Mouse (Mus musculus) cerebellum, adult 11-12 months (tissue): ENCODE data around the gene Ctsz.

Source experiments
- DNase-seq: peaks from one replicate; pipeline ENCODE4 v3.0.0; 2022

The Ctsz gene

DNA sequence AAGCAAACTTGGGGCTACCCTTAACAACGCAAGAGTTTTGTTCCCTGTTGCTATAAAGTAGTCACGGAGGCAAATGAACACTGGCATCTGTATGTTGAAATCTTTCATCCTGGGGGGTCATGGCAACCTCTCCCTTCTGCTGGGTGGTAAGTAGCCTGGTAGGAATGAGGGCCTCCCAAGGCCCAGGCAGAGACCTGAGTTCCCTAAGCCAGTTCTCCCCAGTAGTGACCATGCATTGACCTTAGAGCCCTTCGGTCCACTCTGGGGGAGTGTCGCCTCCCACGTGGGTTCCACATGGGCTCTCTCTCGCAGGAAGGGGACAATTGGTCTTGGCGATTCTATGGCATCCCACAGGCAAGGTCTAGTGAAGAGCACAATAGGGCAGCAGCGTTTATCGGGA is 1.1 kb upstream of the Ctsz start:
- no peak for DNase-seq

DNA sequence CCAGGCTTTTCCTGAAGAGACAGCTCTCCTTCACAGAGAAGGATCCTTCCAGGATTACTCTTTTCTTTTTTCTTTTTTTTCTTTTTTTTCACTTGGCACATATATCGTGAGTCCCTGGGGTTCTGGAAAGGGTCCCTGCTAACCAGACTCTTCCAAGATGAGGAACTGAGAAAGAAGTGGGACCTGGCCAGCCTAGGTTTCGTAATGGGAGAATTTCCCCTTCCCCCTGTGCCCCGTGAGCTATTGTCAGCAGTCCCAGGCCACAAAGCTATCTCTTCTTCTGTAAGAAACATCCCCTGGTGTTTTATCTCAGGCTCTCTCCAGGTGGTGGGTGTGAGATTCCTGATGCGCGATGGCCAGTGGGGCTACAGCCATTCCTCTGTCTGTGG is 605 bp upstream of the Ctsz start:
- no peak for DNase-seq

DNA sequence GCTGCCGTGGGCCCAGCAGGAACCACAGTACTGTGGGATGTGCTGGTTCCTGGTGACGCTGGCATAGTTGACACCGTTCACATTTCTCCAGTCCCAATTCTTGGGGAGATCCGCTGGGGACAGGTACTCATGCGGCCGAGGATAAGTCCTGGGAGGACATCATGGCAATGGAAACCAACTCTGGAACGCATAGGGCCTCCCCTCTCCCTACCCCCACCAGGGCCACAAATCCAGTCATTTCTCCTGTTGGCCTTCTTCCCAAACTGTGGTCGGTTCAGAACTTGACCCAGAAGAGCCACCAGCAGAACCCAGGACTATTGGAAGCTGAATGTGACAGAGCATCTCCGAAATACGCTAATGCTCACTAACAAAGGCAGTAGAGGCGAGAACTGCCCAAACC is 658 bp downstream of the Ctsz start:
- peak; percentile 26 for DNase-seq

DNA sequence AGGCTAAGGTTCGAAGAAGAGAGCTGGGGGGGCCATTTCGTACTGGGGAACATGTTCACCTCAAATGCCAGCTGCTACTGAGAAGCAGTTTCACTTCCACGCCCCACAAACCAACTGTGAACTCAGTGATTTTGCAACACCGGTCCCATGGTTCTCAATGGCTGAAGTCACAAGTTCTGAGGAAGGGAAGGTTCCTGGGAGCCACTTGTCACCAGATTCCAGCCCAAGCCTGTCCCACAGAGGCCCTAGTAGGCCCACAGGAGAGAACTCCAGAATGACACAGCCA is 1.2 kb downstream of the Ctsz start:
- no peak for DNase-seq

DNA sequence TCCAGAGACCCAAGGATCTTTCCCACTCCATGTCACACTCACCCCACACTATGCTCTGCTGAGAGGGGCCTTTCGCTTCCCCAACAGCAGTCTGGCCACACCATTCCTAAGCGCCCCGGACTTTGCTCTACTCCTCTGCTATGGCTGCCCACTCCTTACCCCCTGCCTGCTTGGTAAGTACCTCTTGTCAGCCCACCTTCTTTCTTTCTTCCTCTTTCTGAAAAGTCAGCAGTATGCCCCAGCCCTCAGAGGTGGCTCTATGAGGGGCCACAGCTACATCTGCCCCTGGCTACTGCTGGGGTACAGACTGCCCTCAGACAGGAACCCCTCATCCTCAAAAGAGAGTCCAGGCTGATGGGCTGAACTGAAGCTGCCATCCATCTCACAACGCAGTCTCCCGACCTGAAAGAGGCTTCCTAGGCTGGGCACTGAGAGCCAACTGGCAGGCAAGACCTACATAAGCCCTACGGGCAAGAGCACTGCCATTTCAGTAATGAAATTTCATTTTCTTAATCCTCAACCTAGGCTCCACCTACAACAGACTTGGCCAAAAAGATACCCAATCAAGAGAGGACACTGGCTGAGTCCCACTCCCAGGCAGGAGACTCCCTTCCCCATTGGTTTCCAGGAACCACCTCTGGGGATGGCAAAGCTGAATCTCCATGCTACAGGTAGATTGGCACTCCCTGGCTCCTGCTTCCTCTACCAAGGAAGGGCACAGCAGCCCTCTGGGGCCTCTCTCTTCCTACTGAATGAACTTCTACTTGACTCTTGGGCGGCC is 1.7 kb downstream of the Ctsz start:
- no peak for DNase-seq

DNA sequence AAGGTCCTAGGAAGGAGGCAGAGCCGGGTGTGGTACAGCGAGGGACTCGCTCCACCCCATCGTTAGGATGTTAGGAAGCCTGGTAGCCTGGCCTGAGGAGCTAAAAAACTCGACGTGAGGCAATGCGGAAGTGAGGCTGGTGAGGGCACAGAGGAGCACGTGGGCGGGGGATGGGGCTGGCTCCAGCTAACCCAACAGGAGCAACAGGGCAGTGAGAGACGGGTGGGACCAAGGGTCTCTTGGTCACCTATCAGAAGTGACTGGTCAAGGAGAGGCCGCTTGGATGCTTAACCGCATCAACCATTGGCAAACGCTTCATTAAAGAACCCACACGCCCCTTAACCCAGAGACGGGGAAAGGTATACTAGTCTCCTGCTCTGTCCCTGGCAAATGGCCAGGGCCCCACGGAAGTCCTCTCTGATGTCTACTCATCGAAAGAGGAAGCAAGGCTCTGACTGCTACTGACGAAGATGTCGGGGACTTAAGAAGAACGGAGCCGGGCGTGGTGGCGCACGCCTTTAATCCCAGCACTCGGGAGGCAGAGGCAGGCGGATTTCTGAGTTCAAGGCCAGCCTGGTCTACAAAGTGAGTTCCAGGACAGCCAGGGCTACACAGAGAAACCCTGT is 2.6 kb downstream of the Ctsz start:
- DNase-seq: no peak

DNA sequence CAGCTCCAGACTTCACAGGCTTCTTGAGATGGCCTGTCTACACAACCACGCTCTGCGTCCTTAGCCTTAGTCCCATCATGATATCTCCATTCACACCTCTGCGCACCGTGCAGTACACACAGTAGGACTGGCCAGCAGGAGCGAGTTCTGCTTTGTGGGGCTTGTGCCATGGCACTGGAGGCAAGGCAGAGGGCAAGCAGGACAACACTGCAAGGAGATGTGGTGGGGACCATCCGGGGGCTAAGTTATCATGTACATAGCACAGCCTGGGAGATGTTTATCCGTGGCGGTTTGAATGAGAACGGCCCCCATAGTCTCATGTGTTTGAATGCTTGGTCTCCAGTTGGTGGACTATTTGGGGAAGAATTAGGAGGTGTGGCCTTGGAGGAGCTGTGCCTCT is 3.9 kb downstream of the Ctsz start:
- DNase-seq: no peak

DNA sequence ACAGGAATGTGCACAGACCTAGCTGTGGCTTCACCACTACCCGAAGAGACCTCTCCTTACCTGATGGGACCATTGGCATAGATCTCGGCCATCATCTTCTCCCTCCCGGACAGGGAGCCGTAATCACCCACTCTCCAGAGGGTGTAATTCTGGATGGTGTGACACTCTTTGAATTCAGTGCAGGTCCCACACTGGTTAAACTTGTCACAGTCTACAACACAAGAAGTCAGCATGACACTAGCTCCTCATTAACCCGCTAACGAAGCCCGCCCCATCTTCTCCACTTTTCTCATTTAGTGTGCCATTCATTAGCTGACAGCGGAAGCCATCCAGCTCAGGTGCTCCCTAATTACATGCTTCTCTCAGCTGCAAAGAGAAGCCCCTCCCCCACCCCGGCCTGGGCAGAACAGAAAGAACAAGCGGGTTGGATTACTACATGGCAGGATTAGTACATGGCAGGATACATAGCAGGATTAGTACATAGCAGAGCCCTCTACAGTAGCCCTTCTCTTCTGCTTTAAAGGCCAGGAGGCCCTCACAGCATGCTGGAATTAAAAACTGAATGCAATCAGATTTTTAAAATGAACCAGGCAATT is 9.7 kb downstream of the Ctsz start:
- DNase-seq: no peak

DNA sequence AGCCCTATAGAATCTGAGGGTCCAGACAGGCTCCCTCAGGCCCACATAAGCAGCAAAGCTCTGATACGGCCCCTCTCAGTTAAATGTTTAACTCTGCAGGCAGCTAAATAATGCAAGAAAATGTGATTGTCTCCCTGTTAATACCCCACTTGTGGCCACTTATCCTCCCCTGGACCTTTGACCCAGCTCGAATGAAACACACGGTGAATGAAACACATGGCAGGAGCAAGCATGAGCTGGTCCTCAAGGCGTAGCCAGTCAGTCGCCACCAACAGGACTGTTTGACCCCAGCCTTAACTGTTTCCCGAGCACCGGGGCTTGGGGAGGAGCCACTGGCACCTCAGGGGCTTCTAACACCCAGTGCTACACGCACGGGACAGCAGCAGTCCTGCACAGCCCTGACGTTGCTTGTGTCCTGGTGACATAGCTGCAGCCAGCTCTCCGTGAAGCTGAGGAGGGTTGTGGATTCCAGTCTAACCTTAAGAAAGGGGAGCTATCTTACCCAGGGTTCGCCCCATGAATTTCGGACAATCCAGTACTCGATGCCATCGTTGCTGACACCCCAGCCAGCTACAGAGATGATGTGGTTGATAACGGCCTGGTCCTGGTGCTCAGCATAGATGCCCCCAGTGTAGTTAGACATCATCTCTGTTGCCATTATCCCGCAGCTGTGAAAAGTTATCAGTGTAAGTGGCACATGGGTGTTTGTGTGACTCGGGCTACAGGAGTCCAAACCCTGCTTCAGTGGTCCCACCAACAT is 10.6 kb downstream of the Ctsz start:
- DNase-seq: no peak

DNA sequence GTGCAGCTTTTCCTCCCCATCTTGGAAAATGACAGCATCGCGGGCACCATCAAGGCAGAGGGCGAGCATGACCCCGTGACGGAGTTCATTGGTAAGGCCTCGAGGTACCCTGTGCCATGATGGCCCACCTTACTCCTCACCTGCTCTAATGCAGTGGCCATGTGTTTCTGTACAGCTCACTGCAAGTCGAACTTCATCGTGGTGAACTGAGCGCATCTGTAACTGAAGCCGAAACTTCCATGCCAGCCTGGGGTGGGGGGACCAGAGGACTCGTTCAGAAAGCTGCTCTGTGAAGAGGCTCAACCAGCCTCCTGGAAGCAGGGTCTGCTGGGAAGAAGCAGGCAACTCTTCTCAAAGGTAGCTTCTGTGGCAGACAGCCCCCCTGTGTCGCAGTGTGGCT is 12.0 kb downstream of the Ctsz start:
- no peak for DNase-seq

DNA sequence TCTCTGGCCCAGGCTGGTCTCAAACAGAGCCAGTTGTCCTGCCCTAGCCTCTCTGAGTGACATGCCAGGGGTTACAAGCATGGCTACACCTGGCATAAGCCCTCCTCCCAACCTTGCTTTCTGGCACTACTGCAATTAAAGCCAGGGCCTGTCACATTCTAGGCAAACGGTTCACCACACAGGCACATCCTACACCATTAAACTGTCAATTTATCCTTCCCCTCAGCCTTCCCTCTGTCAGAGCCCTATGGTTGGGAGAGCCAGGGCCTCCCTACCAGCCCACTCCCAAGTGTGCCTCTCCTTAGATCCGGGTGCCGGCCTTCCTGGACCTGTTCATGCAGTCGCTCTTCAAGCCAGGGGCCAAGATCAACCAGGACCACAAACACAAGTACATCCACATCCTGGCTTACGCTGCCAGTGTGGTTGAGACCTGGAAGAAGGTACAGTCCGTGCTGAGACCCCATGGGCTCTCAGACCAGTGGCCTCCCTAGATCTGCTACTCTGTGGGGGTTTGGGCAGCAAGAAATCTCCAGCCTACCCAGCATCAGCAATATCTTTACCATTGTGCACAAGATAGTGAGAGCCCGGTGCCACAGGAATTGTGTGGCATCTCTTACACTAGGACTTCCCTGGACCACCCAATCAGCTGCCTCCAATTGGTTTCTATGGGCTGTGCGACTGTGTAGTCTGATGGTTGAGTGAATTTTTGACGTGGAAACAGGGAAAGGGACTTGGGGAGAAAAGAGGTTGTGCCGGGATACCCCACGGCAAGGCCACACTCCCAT is 14.3 kb downstream of the Ctsz start:
- no peak for DNase-seq

DNA sequence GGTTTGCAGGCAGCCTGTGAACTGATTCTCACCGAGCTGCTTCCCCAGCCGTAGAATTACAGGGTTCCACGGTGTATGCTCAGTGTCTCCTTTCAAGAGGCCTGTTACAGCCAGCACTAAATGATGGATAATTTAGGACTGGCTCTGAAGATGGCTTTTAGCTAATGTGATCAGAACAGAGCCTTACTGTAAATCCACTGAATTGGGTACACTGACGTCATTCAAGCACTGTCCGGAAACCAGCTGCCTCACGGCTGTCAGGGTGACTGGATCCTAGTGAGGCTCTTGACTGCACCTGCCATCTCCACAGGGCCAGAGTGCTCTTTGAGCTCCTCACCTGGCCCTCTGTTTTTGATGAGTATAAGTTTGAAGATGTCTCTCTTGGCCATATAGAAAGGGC is 17.7 kb downstream of the Ctsz start:
- no peak for DNase-seq

DNA sequence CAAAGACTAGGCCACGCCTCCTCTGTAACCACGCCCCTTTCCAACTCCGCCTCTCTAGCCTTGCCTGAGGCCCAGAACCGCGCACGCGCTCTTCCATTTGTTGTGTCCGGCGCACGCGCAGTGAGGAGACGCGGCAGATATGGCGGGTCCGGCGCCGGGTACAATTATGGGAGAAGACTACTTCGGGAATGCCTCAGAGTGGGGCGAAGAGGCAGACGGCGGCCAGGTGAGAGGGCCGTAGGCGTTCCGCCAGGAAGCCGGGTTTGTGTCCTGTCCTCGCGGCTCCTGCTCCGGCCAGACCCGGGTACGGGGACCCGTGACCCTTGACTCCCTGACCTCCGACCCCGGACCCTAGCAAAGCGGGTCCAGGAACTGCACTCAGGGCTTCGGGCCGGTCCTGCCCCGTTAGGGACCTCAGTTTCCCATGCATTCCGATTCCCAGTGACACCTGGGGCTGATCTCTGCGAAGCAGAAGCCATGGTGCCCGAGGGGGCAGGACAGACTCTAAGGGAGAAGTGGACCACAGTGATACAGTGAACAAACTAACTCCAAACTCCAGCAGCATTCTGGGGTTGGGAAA is 23.0 kb downstream of the Ctsz start, which contains the start of gene Nelfcd:
Gene Nelfcd, plus strand, starts transcription at position 74 of the 580 bp plus-strand sequence.
- peak; percentile 93 for DNase-seq

DNA sequence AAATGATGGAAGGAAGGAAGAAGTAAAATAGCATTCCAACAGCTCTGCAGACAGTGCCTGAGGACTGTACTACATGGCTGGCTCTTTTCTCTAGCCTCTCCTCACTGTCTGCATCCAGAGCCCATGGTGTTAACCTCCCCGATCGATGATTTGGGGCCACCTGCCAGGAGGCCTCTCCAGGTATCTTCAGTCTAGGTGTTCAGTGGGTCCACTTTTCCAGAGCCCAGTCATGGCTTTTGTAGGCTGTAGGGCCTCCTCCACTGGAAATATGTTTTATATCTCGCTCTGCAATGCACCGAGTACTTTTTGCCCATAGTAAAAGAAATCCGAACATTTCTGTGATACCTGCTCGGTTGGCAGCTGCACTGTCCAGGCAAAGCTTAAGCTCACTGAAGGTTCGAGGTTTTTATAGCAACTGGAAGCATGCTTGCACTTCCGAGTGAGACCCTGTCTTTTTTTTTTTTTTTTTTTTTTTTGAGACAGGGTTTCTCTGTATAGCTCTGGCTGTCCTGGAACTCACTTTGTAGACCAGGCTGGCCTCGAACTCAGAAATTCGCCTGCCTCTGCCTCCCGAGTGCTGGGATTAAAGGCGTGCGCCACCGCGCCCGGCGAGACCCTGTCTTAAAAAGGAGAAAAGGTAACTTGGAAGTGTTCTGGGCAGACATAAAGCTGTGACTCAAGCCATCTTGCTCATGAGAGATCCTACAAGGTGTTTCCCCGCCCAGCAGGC is 23.7 kb downstream of the Ctsz start:
- no peak for DNase-seq

DNA sequence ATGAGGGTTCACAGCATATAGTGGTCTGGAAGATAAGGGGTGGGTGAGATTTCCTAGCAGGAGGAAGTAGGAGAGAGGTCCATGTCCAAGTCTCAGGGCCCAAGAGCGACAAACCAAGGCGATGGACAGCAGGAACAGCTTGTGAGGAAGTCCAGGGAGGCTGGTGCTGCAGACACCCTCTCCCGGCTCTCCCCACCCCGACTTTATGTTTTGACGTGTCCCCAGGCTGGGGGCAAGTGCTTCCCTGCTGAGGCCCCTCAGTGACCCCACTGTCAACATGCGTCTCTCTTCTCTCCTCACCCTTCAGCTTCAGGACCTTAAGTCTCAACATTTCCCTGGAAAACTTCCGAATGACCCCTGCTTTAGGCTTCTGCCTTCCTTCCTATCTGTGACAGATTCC is 25.7 kb downstream of the Ctsz start:
- no peak for DNase-seq

DNA sequence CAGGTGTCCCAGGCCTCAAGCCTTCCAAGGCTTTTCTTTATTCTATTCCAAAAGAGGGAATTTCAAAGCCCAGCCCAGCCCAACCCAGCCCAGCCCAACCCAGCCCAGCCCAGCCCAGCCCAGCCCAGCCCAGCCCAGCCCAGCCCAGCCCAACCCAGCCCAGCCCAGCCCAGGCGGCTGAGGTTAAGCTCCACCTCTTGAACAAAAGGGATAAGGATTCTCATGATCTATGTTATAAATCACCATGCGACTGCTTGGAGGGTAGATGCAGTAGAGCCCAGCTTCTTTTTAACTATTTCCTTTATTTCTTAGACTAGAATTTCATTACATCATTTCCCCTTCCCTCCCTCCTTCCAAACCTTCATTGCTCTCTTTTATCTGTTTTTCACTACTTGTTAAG is 28.6 kb downstream of the Ctsz start:
- no peak for DNase-seq

DNA sequence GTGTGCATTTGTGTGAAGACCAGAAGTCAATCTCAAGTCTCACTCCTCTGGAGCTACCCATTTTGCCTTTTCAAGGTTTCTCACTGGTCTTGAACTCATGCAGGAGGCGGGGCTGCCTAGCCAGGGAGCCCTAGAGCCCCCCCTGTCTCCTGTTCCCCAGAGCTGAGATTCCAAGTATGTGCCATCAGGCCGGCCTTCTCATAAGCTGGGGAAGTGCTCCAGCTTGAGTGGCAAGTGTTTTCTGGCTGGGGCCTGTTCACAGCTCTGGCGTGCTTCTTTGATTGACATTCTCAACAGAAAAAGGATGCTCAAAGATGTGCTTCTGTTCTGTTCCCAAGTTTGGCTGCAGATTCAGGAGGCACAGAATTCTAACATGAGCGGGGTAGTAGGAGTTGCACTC is 38.4 kb downstream of the Ctsz start:
- no peak for DNase-seq

DNA sequence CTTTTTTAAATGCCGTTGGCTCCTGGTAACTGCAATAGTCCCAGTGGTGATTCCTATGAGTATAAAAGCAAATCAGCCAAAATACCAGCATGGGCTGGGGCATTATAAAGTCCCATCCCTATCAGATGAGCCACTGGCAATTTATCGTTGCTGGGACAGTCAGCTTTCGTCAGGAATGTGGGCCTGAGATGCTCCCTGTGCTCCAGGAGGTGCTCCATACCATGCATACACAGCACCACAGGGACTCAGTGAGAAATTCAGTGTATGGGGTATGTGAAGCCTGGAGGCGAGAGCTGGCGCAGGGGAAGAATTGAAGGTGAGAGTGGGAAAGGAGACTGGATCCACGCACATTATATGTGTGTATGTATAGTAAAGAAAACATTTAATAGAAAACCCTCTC is 41.0 kb downstream of the Ctsz start:
- no peak for DNase-seq

DNA sequence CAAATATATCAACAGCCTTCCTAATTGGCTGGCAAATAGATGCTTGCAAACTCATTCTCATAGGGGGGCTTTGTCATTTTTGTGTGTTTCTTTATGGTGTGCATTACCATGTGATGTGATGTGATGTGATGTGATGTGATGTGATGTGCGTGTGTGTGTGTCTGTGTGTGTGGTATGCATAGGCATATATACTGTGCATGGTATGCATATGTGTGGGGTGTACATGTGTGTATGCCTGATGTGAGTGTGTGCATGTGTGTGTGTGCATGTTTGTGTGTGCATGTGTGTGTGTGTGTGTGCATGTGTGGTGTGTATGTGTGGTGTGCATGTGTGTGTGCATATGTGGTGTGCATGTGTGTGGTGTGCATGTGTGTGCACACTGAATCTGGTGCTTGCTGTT is 41.8 kb downstream of the Ctsz start:
- no peak for DNase-seq

DNA sequence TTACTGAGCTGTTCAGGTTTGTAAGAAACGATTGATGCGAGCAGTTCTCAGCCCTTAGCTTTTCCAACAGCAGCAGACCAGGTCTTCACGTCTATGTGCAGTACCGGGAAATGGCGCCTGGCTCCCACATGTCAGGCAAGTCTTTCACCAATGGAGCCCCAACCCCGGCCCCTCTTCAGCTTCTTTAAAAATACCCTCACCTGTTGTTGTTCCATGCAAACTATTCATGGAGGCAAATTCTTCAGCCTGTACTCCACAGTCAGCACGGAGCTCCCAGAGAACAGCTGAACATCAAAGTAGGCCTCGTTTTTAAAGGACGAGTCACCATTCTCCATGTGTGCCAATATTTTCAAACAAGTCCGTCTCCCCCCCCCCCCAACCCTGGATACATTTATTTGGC is 42.2 kb downstream of the Ctsz start:
- no peak for DNase-seq

DNA sequence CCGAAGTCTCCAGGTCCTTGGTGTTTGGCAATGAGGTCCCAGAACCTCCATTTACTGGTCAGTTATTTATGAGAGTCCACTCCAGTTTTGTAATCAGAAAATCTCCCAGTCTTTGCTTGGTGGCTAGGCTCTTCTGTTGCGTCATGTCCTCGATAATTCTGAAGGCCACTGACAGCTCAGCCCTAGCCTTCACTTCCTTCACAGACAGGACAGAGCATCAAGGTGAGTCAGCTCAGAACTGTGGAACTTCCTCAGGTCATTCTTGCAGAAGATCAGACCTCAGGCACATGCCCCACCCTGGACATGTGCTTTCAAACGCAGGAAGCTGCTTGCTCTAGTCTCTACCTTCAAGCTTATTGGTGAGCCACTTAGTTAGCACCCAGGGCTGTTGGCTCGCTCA is 45.5 kb downstream of the Ctsz start:
- no peak for DNase-seq

DNA sequence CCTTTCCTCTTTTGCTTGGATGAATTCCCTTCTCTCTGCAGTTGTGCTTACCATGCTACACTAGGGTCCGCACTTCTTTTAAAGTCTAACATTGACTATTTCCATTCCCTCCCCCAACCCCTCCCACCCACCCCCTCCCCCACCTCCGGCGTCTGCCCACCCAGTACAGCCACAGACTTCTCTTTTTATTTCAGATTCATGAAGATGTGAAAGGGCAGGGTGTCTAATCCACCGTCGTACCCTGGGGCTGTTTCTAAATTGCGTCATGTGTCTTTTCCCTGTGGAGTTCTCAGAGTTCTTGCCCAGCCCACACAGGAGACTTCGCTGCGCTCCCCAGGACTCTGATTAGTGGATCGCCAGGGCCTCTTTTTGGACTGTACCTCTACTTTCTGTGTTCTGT is 46.3 kb downstream of the Ctsz start:
- DNase-seq: no peak
